Mouse (Mus musculus) myocyte (in vitro differentiated cells): ENCODE data around the gene Acsl1.

Source experiments
- CEBPB ChIP-seq: IDR thresholded peaks from 2 replicates; pipeline ENCODE4 v1.6.1; 2011; ENCODE audit warnings: mild to moderate bottlenecking, moderate library complexity; ENCODE audit not compliant: poor library complexity, insufficient read depth, severe bottlenecking
- E2F4 ChIP-seq: IDR thresholded peaks from one replicate; pipeline ENCODE4 v1.6.1; 2011; ENCODE audit warnings: mild to moderate bottlenecking, control low read depth, moderate library complexity; ENCODE audit not compliant: insufficient read depth
- MAX ChIP-seq: IDR thresholded peaks from one replicate; pipeline ENCODE4 v1.6.1; 2011; ENCODE audit warnings: low read depth, mild to moderate bottlenecking, control low read depth
- MYOD1 ChIP-seq, 3 experiments: IDR thresholded peaks; one replicate each; pipeline ENCODE4 v1.6.1; 2011; ENCODE audit warnings: control low read depth in 2 of 3, low read depth in 2 of 3, mild to moderate bottlenecking in 2 of 3, moderate library complexity in 1 of 3; ENCODE audit not compliant: insufficient read length in 2 of 3, control insufficient read depth in 1 of 3
- MYOG ChIP-seq, 3 experiments: IDR thresholded peaks; one replicate each; pipeline ENCODE4 v1.6.1; 2011; ENCODE audit warnings: control low read depth in 2 of 3, low read depth in 2 of 3, mild to moderate bottlenecking in 2 of 3; ENCODE audit not compliant: insufficient read length in 2 of 3, control insufficient read depth in 1 of 3, insufficient read depth in 1 of 3
- POLR2A ChIP-seq: IDR thresholded peaks from one replicate; pipeline ENCODE4 v1.6.1; 2011; ENCODE audit warnings: low read depth, mild to moderate bottlenecking, control low read depth, moderate library complexity; ENCODE audit not compliant: insufficient read length
- POLR2AphosphoS2 ChIP-seq: IDR thresholded peaks from one replicate; pipeline ENCODE4 v1.6.1; 2011; ENCODE audit warnings: low read depth, control low read depth; ENCODE audit not compliant: insufficient read length
- REST ChIP-seq: IDR thresholded peaks from one replicate; pipeline ENCODE4 v1.6.1; 2011; ENCODE audit warnings: mild to moderate bottlenecking, control low read depth, moderate library complexity; ENCODE audit not compliant: insufficient read depth, insufficient read length
- SRF ChIP-seq: IDR thresholded peaks from one replicate; pipeline ENCODE4 v1.6.1; 2011; ENCODE audit warnings: low read depth; ENCODE audit not compliant: control insufficient read depth, insufficient read length
- TCF12 ChIP-seq: IDR thresholded peaks from one replicate; pipeline ENCODE4 v1.6.1; 2011; ENCODE audit warnings: mild to moderate bottlenecking, control low read depth; ENCODE audit not compliant: poor library complexity, insufficient read depth, severe bottlenecking
- USF1 ChIP-seq: IDR thresholded peaks from one replicate; pipeline ENCODE4 v1.6.1; 2011; ENCODE audit warnings: low read depth, mild to moderate bottlenecking, control low read depth, moderate library complexity

DNA sequence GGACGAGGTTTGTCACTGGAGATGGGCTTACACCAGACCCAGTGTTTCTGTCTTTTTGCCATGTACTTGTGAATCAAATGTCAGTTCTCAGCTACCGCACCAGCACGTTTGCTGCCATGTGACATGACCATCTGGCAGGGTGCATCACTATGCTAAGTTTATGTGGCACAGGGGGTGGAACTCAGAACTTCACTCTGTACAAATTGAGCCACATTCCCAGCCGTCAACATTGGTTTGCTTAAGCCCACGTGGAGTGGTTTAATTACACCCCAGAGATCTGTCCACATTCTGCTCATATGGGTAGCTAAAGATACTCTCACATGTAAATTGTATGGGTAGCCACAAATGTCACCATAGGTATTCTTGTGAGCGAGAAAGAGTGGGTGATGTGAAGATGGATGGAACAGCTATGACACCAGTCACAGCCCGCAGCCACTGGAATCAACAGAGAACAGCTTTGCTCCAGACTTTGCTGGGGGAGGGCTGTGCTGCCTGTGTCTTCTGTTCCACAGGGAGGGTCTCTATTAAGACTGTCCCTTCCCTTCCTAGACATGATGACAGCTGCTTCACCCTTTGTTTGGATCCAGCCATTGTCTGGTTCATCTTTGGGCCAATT lies 96.2 kb downstream of the Acsl1 start:
- no peak for TF ChIP-seq POLR2A
- no peak for TF ChIP-seq POLR2AphosphoS2
- no peak for TF ChIP-seq MAX
- no peak for TF ChIP-seq MYOG (IDR thresholded peaks at IDR 0.05; ENCODE audit: control insufficient read depth in 1 of 3, insufficient read depth in 1 of 3, insufficient read length in 2 of 3, low read depth in 2 of 3)
- TF ChIP-seq MYOD1 (IDR thresholded peaks at IDR 0.05; ENCODE audit: control insufficient read depth in 1 of 3, insufficient read length in 2 of 3, low read depth in 2 of 3) = no peak
- TF ChIP-seq TCF12 = no peak
- no peak for TF ChIP-seq USF1
- no peak for TF ChIP-seq CEBPB
- no peak for TF ChIP-seq REST
- TF ChIP-seq SRF = no peak
- no peak for TF ChIP-seq E2F4
